Mouse (Mus musculus) megakaryocyte, embryonic 14.5 days (primary cell): ENCODE measurements at regions not wholly inside any gene's neighbourhood (a gene's known extent, or its start where the extent isn't known, plus 50 kb on each side); places are given as distances from the start of the nearest gene placed in this dataset.
A peak's percentile ranks its signal among the peaks of the same experiment; 100 is the strongest.

Experiments
- H3K27me3 ChIP-seq: replicated peaks from 2 replicates; pipeline ENCODE3; 2012; ENCODE audit warnings: inconsistent platforms
- H3K36me3 ChIP-seq: replicated peaks from 2 replicates; pipeline ENCODE3; 2012; ENCODE audit warnings: low read length, inconsistent platforms, mixed read lengths
- H3K4me1 ChIP-seq: 2 replicates; pipeline ENCODE4 v1.6.1; 2012; ENCODE audit warnings: inconsistent platforms
- H3K4me3 ChIP-seq: replicated peaks from 2 replicates; pipeline ENCODE3; 2012; ENCODE audit warnings: moderate library complexity, mild to moderate bottlenecking, inconsistent platforms
- H3K9me3 ChIP-seq: 2 replicates; pipeline ENCODE4 v1.6.1; 2012; ENCODE audit warnings: inconsistent platforms
- FLI1 ChIP-seq: IDR thresholded peaks from 2 replicates; pipeline ENCODE4 v1.6.1; 2012; ENCODE audit warnings: low read length, inconsistent platforms, mixed read lengths
- GATA1 ChIP-seq: IDR thresholded peaks from 3 replicates; pipeline ENCODE4 v1.6.1; 2012; ENCODE audit warnings: mixed read lengths, low read length, inconsistent platforms, borderline replicate concordance

GRCm38 (mm10) chr2:30659836-30660612 lies 65.2 kb downstream of the Cstad start:
- H3K4me1 ChIP-seq, result peaks cover 82% of the 10 kb centered on the region
- no peaks in the 10 kb centered on the region for H3K36me3 ChIP-seq
- H3K27me3 ChIP-seq, result peaks cover 4% of the 10 kb centered on the region
- peak overlapping the region; percentile 42 for H3K4me3 ChIP-seq
- TF ChIP-seq FLI1, result no peak
- TF ChIP-seq GATA1, result no peak
- no peaks in the 10 kb centered on the region for H3K9me3 ChIP-seq

GRCm38 (mm10) chr2:30658844-30659555 lies 64.2 kb downstream of the Cstad start:
- no peak for TF ChIP-seq FLI1
- no peak for TF ChIP-seq GATA1
- H3K4me3 ChIP-seq, result peak overlapping the region; percentile 92
- peaks cover 6% of the 10 kb centered on the region for H3K36me3 ChIP-seq
- peaks cover 7% of the 10 kb centered on the region for H3K27me3 ChIP-seq
- peaks cover 7% of the 10 kb centered on the region for H3K9me3 ChIP-seq
- peaks cover 86% of the 10 kb centered on the region for H3K4me1 ChIP-seq
